Mouse (Mus musculus) CH12.LX (cell line): Measurements from ENCODE around the gene Acox2. TPM values are rescaled to one million over a fixed set of nuclear protein-coding genes. Genes with fewer than 3 reads are reported as not detected.

Experiments
- DNase-seq: peaks from one replicate; pipeline ENCODE4 v3.0.0-alpha.2; 2013; ENCODE audit errors: extremely low read depth
- H3K27ac ChIP-seq: 2 replicates; pipeline ENCODE4 v1.5.1; 2012; ENCODE audit warnings: low read depth, mild to moderate bottlenecking, control low read depth, moderate library complexity; ENCODE audit not compliant: insufficient read depth
- H3K27me3 ChIP-seq: replicated peaks from 2 replicates; pipeline ENCODE3; 2012; ENCODE audit warnings: inconsistent platforms
- H3K36me3 ChIP-seq, 2 experiments: replicated peaks in 1 of 2; 2 replicates each; pipeline versions ENCODE3 to v1.6.1; 2012; ENCODE audit warnings: inconsistent platforms in 1 of 2, low read length in 1 of 2, mild to moderate bottlenecking in 1 of 2, mixed read lengths in 1 of 2, moderate library complexity in 1 of 2; ENCODE audit not compliant: control insufficient read depth in 1 of 2, insufficient read depth in 1 of 2
- H3K4me1 ChIP-seq, 2 experiments: 2 replicates each; pipeline ENCODE4 v1.6.1; 2012; ENCODE audit warnings: inconsistent platforms in 1 of 2, moderate library complexity in 1 of 2; ENCODE audit not compliant: insufficient read depth in 2 of 2, control insufficient read depth in 1 of 2
- H3K4me2 ChIP-seq: 2 replicates; pipeline ENCODE4 v1.6.1; 2012; ENCODE audit warnings: low read depth, mild to moderate bottlenecking, control low read depth; ENCODE audit not compliant: poor library complexity, insufficient read depth, severe bottlenecking
- H3K4me3 ChIP-seq, 3 experiments: fragments of 150-350 bp in 1 of 3; sonication (generic) in 1 of 3; replicated peaks in 1 of 3; 2 replicates each; pipeline versions ENCODE3 to v1.5.1; 2011 to 2012; ENCODE audit warnings: low read depth in 2 of 3, low read length in 2 of 3, mild to moderate bottlenecking in 2 of 3, moderate library complexity in 2 of 3, control low read depth in 1 of 3, improper control_type of control experiment in 1 of 3, inconsistent platforms in 1 of 3, mixed read lengths in 1 of 3; ENCODE audit not compliant: poor library complexity in 1 of 3
- H3K79me2 ChIP-seq: replicated peaks from 2 replicates; pipeline ENCODE4 v1.6.1; 2012; ENCODE audit warnings: mild to moderate bottlenecking, moderate library complexity; ENCODE audit not compliant: control insufficient read depth, poor library complexity, insufficient read depth, severe bottlenecking; ENCODE audit errors: extremely low read depth
- H3K9ac ChIP-seq: 2 replicates; pipeline ENCODE4 v1.6.1; 2012; ENCODE audit warnings: low read depth, mild to moderate bottlenecking, control low read depth, moderate library complexity; ENCODE audit not compliant: insufficient read depth
- H3K9me3 ChIP-seq: replicated peaks from 2 replicates; pipeline ENCODE3; 2012; ENCODE audit warnings: low read length, inconsistent platforms, mixed read lengths
- BHLHE40 ChIP-seq: IDR thresholded peaks from 2 replicates; pipeline ENCODE4 v1.6.1; 2011; ENCODE audit warnings: mild to moderate bottlenecking, low read depth, low read length, improper control_type of control experiment
- CTCF ChIP-seq, 2 experiments: IDR thresholded peaks in 1 of 2; conservative IDR thresholded peaks in 1 of 2; 2 replicates each; pipeline ENCODE4 v1.5.1; 2011 to 2012; ENCODE audit warnings: low read depth in 2 of 2, low read length in 2 of 2, improper control_type of control experiment in 1 of 2, inconsistent platforms in 1 of 2, mild to moderate bottlenecking in 1 of 2, moderate library complexity in 1 of 2
- E2F4 ChIP-seq: IDR thresholded peaks from 2 replicates; pipeline ENCODE4 v1.6.1; 2011; ENCODE audit warnings: low read depth, low read length, improper control_type of control experiment; ENCODE audit not compliant: insufficient replicate concordance
- ETS1 ChIP-seq: conservative IDR thresholded peaks from 2 replicates; pipeline ENCODE4 v1.6.1; 2012; ENCODE audit warnings: low read depth, mild to moderate bottlenecking, inconsistent platforms, low read length, improper control_type of control experiment, moderate library complexity
- HCFC1 ChIP-seq: IDR thresholded peaks from 2 replicates; pipeline ENCODE4 v1.6.1; 2012; ENCODE audit warnings: low read depth, mild to moderate bottlenecking, inconsistent platforms, low read length, improper control_type of control experiment
- IRF4 ChIP-seq: IDR thresholded peaks from 2 replicates; pipeline ENCODE4 v1.6.1; 2014; ENCODE audit warnings: low read depth, mild to moderate bottlenecking, inconsistent platforms, low read length, improper control_type of control experiment
- JUN ChIP-seq: IDR thresholded peaks from 2 replicates; pipeline ENCODE4 v1.6.1; 2011; ENCODE audit warnings: low read depth, mild to moderate bottlenecking, low read length, improper control_type of control experiment, moderate library complexity; ENCODE audit not compliant: insufficient read depth
- JUND ChIP-seq: conservative IDR thresholded peaks from 2 replicates; pipeline ENCODE4 v1.6.1; 2011; ENCODE audit warnings: low read depth, low read length, improper control_type of control experiment
- KAT2A ChIP-seq: IDR thresholded peaks from 2 replicates; pipeline ENCODE4 v1.6.1; 2012; ENCODE audit warnings: low read length, improper control_type of control experiment, inconsistent platforms; ENCODE audit not compliant: insufficient replicate concordance
- MAFK ChIP-seq: IDR thresholded peaks from 2 replicates; pipeline ENCODE4 v1.6.1; 2011; ENCODE audit warnings: low read length, improper control_type of control experiment; ENCODE audit not compliant: insufficient replicate concordance
- MAX ChIP-seq: IDR thresholded peaks from 2 replicates; pipeline ENCODE4 v1.6.1; 2011; ENCODE audit warnings: low read length, improper control_type of control experiment
- MAZ ChIP-seq: IDR thresholded peaks from 2 replicates; pipeline ENCODE4 v1.6.1; 2012; ENCODE audit warnings: low read depth, mild to moderate bottlenecking, inconsistent platforms, low read length, improper control_type of control experiment, moderate library complexity
- MEF2A ChIP-seq: IDR thresholded peaks from 2 replicates; pipeline ENCODE4 v1.6.1; 2014; ENCODE audit warnings: low read depth, mild to moderate bottlenecking, inconsistent platforms, low read length, improper control_type of control experiment, borderline replicate concordance
- MXI1 ChIP-seq: IDR thresholded peaks from 2 replicates; pipeline ENCODE4 v1.6.1; 2011; ENCODE audit warnings: mild to moderate bottlenecking, low read depth, low read length, improper control_type of control experiment
- NELFE ChIP-seq: IDR thresholded peaks from 2 replicates; pipeline ENCODE4 v1.6.1; 2011; ENCODE audit warnings: low read depth, low read length, improper control_type of control experiment
- PAX5 ChIP-seq: IDR thresholded peaks from 2 replicates; pipeline ENCODE4 v1.6.1; 2012; ENCODE audit warnings: low read length, inconsistent platforms, mixed read lengths
- POLR2A ChIP-seq: IDR thresholded peaks from 2 replicates; pipeline ENCODE4 v1.6.1; 2011; ENCODE audit warnings: low read depth, mild to moderate bottlenecking, improper control_type of control experiment, low read length
- RAD21 ChIP-seq: IDR thresholded peaks from 2 replicates; pipeline ENCODE4 v1.6.1; 2011; ENCODE audit warnings: low read depth, mild to moderate bottlenecking, low read length, improper control_type of control experiment, moderate library complexity
- SMC3 ChIP-seq: IDR thresholded peaks from 2 replicates; pipeline ENCODE4 v1.6.1; 2011; ENCODE audit warnings: low read depth, low read length, improper control_type of control experiment
- TBP ChIP-seq: conservative IDR thresholded peaks from 2 replicates; pipeline ENCODE4 v1.6.1; 2011; ENCODE audit warnings: low read depth, low read length, improper control_type of control experiment
- TCF12 ChIP-seq: IDR thresholded peaks from 2 replicates; pipeline ENCODE4 v1.6.1; 2014; ENCODE audit warnings: low read depth, mild to moderate bottlenecking, inconsistent platforms, low read length, improper control_type of control experiment
- USF1 ChIP-seq: IDR thresholded peaks from 2 replicates; pipeline ENCODE4 v1.6.1; 2014; ENCODE audit warnings: low read depth, mild to moderate bottlenecking, inconsistent platforms, low read length, improper control_type of control experiment
- USF2 ChIP-seq: conservative IDR thresholded peaks from 2 replicates; pipeline ENCODE4 v1.6.1; 2011; ENCODE audit warnings: low read depth, low read length, improper control_type of control experiment
- ZC3H11A ChIP-seq: IDR thresholded peaks from 2 replicates; pipeline ENCODE4 v1.6.1; 2012; ENCODE audit warnings: low read depth, mild to moderate bottlenecking, inconsistent platforms, low read length, improper control_type of control experiment
- ZKSCAN1 ChIP-seq: IDR thresholded peaks from 2 replicates; pipeline ENCODE4 v1.6.1; 2012; ENCODE audit warnings: low read depth, inconsistent platforms, low read length, improper control_type of control experiment, borderline replicate concordance
- ZNF384 ChIP-seq: IDR thresholded peaks from 2 replicates; pipeline ENCODE4 v1.6.1; 2012; ENCODE audit warnings: low read depth, low read length, improper control_type of control experiment, inconsistent platforms
- dilution Hi-C: fragments of 300-500 bp; cut with MboI; formaldehyde crosslinking; loops from 2 replicates; pipeline ENCODE4 v1.14.3; 2020; ENCODE audit warnings: low sequenced_read_pairs; ENCODE audit not compliant: extremely low pct_unique_long_range_greater_than_20kb, extremely low pct_ligation_motif_present
- in situ Hi-C: fragments of 300-500 bp; cut with MboI; formaldehyde crosslinking; loops from 3 replicates; pipeline ENCODE4 v1.14.3; 2019; ENCODE audit warnings: low sequenced_read_pairs, low pct_ligation_motif_present, low pct_unique_long_range_greater_than_20kb, mixed read lengths
- polyA plus RNA-seq: library from polyadenylated mRNA; unstranded; fragments of >175 nt; gene quantifications from 2 replicates; pipeline ENCODE4 v1.2.1, GENCODE M21; 2012; ENCODE audit warnings: low read depth; ENCODE audit not compliant: insufficient read length
- total RNA-seq, 2 experiments: library from RNA; depleted of rRNA; stranded (reverse); fragments of 300-350 nt in 1 of 2; fragments of >200 nt in 1 of 2; gene quantifications; 2 replicates each; pipeline ENCODE4 v1.2.3; 2012 to 2014

The Acox2 gene
- total and polyA plus RNA-seq, 3 experiments, result not detected

- Histone ChIP-seq H3K27me3 (peaks cover 17% of the 10 kb centered on the region), H3K4me1 (peaks cover 3% of the 10 kb centered on the region in 2 experiments; a peak in 2 of 4 replicates), H3K36me3 (no peaks in the 10 kb centered on the region), H3K9me3 (no peaks in the 10 kb centered on the region), H3K9ac (no peak overlapping the region), H3K4me3 (no peak overlapping the region), H3K4me2 (no peak overlapping the region), H3K27ac (no peak overlapping the region), H3K79me2 (no peaks in the 10 kb centered on the region)
- peak in 1 of 2 experiments; percentile 32; a peak in 2 of 4 replicates for TF ChIP-seq CTCF (conservative IDR thresholded peaks at IDR 0.05 in 1 of 2, IDR thresholded peaks at IDR 0.05 in 1 of 2; ENCODE audit: low read depth in 2 of 2, low read length in 2 of 2)
- no peak for TF ChIP-seq MEF2A
- TF ChIP-seq USF2, result no peak
- TF ChIP-seq MXI1, result no peak
- no peak for TF ChIP-seq MAFK
- TF ChIP-seq RAD21, result peak; percentile 10
- no peak for TF ChIP-seq KAT2A
- no peak for TF ChIP-seq USF1
- in situ Hi-C loops (no loop called here), dilution Hi-C loops (no loop called here)
- no peak for DNase-seq
Observed at GRCm38 (mm10) chr14:8262242-8262641, 3.1 kb upstream of the Acox2 start.

DNA sequence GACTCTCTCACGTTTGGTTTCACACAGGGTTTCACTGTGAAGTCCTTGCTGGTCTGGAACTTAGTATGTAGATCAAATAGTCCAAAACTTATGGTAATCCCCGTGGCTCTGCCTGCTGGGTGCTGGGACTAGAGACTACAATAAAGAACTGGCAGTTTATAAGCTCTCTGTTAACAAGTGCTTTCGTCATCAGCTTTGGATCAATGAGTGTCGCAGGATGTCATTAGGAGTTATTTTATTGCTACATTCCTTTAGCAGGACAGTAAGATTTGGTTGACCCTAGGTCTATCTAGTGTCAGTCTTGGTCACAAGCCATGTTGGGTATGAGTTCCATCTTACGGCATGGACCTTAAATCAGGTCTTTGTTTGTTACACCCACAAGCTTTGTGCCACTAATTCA, 1.1 kb upstream of the Acox2 start:
- no peak overlapping the region for H3K4me3 ChIP-seq

DNA sequence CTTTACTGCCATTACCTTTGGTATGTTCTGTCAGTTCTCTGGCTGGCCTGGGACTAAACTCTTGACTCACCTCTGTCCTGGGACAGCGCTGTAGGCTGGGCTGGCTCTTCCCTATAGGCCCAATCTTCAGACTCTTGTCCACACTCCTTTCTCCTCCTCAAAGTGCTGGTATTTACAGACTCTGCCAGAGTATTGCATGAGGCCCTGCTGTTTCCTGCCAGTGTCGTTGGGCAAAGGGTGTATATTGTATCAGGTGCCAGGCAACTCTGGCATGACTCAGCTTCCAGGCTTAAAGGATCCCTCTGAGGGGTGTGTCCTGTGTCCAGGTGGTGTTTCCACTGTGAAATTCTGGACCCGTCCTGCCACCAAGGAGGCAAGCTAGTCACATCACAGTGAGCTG, 401 bp downstream of the Acox2 start:
- dilution Hi-C loops, result no loop called here
- TF ChIP-seq JUND, result no peak
- TF ChIP-seq ZNF384, result no peak
- no peak for TF ChIP-seq TBP
- no peak for TF ChIP-seq IRF4
- no peak for TF ChIP-seq ZC3H11A
- no peak for TF ChIP-seq TCF12
- TF ChIP-seq HCFC1, result no peak
- no peak for TF ChIP-seq KAT2A
- no peak for TF ChIP-seq NELFE
- no peak for TF ChIP-seq ZKSCAN1
- no peak for TF ChIP-seq JUN
- no peak for TF ChIP-seq E2F4
- TF ChIP-seq MAFK, result no peak
- no peak for TF ChIP-seq PAX5
- no peak for TF ChIP-seq MXI1
- TF ChIP-seq POLR2A, result no peak
- TF ChIP-seq ETS1, result no peak
- no peak for TF ChIP-seq MAZ
- TF ChIP-seq USF1, result no peak
- no peak for TF ChIP-seq CTCF (conservative IDR thresholded peaks at IDR 0.05 in 1 of 2, IDR thresholded peaks at IDR 0.05 in 1 of 2; ENCODE audit: low read depth in 2 of 2, low read length in 2 of 2)
- TF ChIP-seq, all 38 proteins: peak for 0
- Histone ChIP-seq H3K9ac (no peak overlapping the region), H3K4me3 (no peak overlapping the region), H3K9me3 (no peaks in the 10 kb centered on the region), H3K27ac (no peak overlapping the region), H3K4me1 (peaks cover 3 to 6% of the 10 kb centered on the region in 2 experiments; a peak in 2 of 4 replicates), H3K4me2 (no peak overlapping the region), H3K36me3 (no peaks in the 10 kb centered on the region), H3K79me2 (no peaks in the 10 kb centered on the region), H3K27me3 (peaks cover 24% of the 10 kb centered on the region)
- in situ Hi-C loops, result no loop called here
- DNase-seq, result no peak

More for the DNA sequence above, 1.1 kb upstream of the Acox2 start:
- H3K4me1 ChIP-seq, result peaks cover 3 to 4% of the 10 kb centered on the region in 2 experiments; a peak in 2 of 4 replicates
- no peak for TF ChIP-seq MAX
- TF ChIP-seq ZNF384, result no peak
- TF ChIP-seq USF2, result no peak
- TF ChIP-seq PAX5, result no peak
- no peak for TF ChIP-seq E2F4
- no peak for TF ChIP-seq RAD21
- TF ChIP-seq SMC3, result no peak
- no peak for TF ChIP-seq BHLHE40
- H3K79me2 ChIP-seq, result no peaks in the 10 kb centered on the region
- in situ Hi-C loops, result no loop called here
- no peaks in the 10 kb centered on the region for H3K9me3 ChIP-seq
- H3K9ac ChIP-seq, result no peak overlapping the region
- H3K4me2 ChIP-seq, result no peak overlapping the region
- H3K27ac ChIP-seq, result no peak overlapping the region
- H3K36me3 ChIP-seq, result no peaks in the 10 kb centered on the region
- DNase-seq, result no peak
- dilution Hi-C loops, result no loop called here
- peaks cover 24% of the 10 kb centered on the region for H3K27me3 ChIP-seq
